Mouse (Mus musculus): ENCODE data around the gene Ogt. TPM values are rescaled to one million over a fixed set of nuclear protein-coding genes. Genes with fewer than 3 reads are reported as not detected.

Gene Ogt
- total RNA-seq (2023), result 100 to 1,000 TPM; 211 to 233 TPM

DNA sequence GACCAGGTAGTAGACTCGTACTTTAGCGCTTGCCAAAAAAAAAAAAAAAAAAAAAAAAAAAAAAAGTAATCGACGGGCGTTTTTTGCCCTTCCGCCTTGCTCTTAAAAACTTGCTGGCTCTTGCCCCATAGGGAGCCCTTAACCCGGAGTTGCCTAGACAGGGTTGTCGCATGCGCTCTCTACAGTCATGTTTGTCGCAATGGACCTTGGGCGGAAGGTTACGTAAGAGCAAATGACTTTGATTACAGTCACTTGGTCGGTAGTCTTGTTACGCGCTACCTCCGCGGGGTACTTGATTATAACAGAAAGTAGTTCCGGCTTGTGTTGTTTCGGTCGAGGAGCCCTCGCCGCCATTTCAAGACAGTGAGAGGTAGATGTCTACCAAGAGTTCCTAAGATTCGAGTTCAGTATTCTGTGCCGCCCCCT is at the start of gene Ogt:
Gene Ogt (plus strand): TSS at position 320 of the 426 bp plus-strand sequence.

DNA sequence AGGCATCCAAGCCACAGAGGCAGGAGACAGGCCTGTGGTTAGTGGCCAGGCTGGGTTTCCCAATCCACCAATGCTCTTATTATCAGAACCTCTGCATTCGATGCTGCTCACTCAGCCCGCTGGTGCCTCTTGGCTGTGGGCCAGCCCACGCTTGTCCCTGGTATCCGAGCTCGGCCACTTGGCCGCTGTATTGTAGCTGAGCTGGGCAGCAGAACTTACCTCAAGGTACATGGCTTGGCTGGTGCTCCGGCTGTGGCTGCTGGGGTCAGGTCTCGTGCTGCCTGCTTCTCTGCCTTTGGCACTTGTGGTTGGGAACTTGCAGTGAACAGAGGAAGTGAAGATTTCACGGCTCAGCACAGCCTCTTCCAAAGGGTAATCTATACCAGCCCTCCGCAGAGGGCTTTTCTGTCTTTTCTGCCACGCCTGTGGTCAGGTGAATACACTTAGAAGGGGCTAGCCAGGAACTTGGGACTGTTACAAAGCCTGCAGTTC is 94.0 kb downstream of the Ogt start, which contains the start of gene Cxcr3:
Gene Cxcr3 (minus strand): TSS at position 442 of the 492 bp plus-strand sequence.

Other genes with a start within 250 kb of the Ogt start
- 10 to 100 TPM; 17.6 to 20.4 TPM for gene Zmym3, start 219.2 kb upstream of the Ogt start, total RNA-seq (2023)
- 100 to 1,000 TPM; 126 to 152 TPM for gene Nono, start 210.7 kb upstream of the Ogt start, total RNA-seq (2023)
- gene Itgb1bp2, start 191.0 kb upstream of the Ogt start, total RNA-seq (2023), result 1 to 10 TPM in 1 of 2 experiments, under 1 TPM in 1; 0.79 to 1.1 TPM
- gene Taf1, start 107.3 kb upstream of the Ogt start, total RNA-seq (2023), result 10 to 100 TPM; 24.2 to 29.4 TPM
- gene Cxcr3, start 94.2 kb downstream of the Ogt start, total RNA-seq (2023), result 1 to 10 TPM in 1 of 2 experiments, under 1 TPM in 1; 0.53 to 1.3 TPM
- not detected for gene Gm4779, start 154.4 kb downstream of the Ogt start, total RNA-seq (2023)
- not detected for gene 8030474K03Rik, start 154.6 kb downstream of the Ogt start, total RNA-seq (2023)
- gene Nhsl2, start 209.3 kb downstream of the Ogt start, total RNA-seq (2023), result 100 to 1,000 TPM; 131 to 132 TPM